Mouse (Mus musculus) liver, embryonic 14.5 days (tissue): ENCODE data around the gene Ripply3. TPM values are rescaled to one million over a fixed set of nuclear protein-coding genes. Genes with fewer than 3 reads are reported as not detected.
A peak's percentile ranks its signal among the peaks of the same experiment; 100 is the strongest.

Experiments used
- ATAC-seq: fragments of 200-750 bp; cut with Nextera tagmentation; 2 replicates; pipeline ENCODE4 v1.8.0; 2017; ENCODE audit warnings: moderate number of reproducible peaks, mild to moderate bottlenecking, moderate library complexity; ENCODE audit not compliant: insufficient read depth
- DNase-seq, 3 experiments: peaks; one replicate each; pipeline ENCODE4 v3.0.0-alpha.2; 2012 to 2013; ENCODE audit warnings: low read depth in 3 of 3, low spot score in 3 of 3
- H3K27ac ChIP-seq: fragments of 300-500 bp; sonication (generic); 2 replicates; pipeline ENCODE4 v1.5.1; 2014; ENCODE audit warnings: moderate library complexity, mild to moderate bottlenecking, control low read depth, inconsistent platforms
- H3K27me3 ChIP-seq: fragments of 300-500 bp; sonication (generic); 2 replicates; pipeline ENCODE4 v1.6.1; 2014; ENCODE audit warnings: mild to moderate bottlenecking, low read length, moderate library complexity; ENCODE audit not compliant: control insufficient read depth, insufficient read depth
- H3K36me3 ChIP-seq: fragments of 300-500 bp; sonication (generic); replicated peaks from 2 replicates; pipeline ENCODE4 v1.6.1; 2014; ENCODE audit warnings: low read depth; ENCODE audit not compliant: control insufficient read depth, insufficient read depth
- H3K4me1 ChIP-seq, 2 experiments: fragments of 200-500 bp in 1 of 2; fragments of 300-500 bp in 1 of 2; sonication (generic) in 1 of 2; replicated peaks; 2 replicates each; pipeline ENCODE4 v1.6.1; 2012 to 2014; ENCODE audit warnings: antibody characterized with exemption in 1 of 2, inconsistent platforms in 1 of 2, low read length in 1 of 2; ENCODE audit not compliant: control insufficient read depth in 2 of 2, insufficient read depth in 2 of 2
- H3K4me2 ChIP-seq: fragments of 300-500 bp; sonication (generic); 2 replicates; pipeline ENCODE4 v1.6.1; 2014; ENCODE audit warnings: low read depth, mild to moderate bottlenecking, control low read depth, moderate library complexity
- H3K4me3 ChIP-seq, 2 experiments: fragments of 200-500 bp in 1 of 2; fragments of 300-500 bp in 1 of 2; sonication (generic) in 1 of 2; 2 replicates each; pipeline ENCODE4 v1.5.1; 2012 to 2014; ENCODE audit warnings: low read depth in 2 of 2, low read length in 2 of 2, mild to moderate bottlenecking in 2 of 2, control low read depth in 1 of 2, inconsistent platforms in 1 of 2, moderate library complexity in 1 of 2; ENCODE audit not compliant: insufficient read depth in 1 of 2
- H3K9ac ChIP-seq: fragments of 300-500 bp; sonication (generic); replicated peaks from 2 replicates; pipeline ENCODE4 v1.6.1; 2014; ENCODE audit warnings: mild to moderate bottlenecking, control low read depth, moderate library complexity
- H3K9me3 ChIP-seq: fragments of 300-500 bp; sonication (generic); 2 replicates; pipeline ENCODE4 v1.6.1; 2016; ENCODE audit warnings: low read length, mixed read lengths; ENCODE audit not compliant: control insufficient read depth
- CTCF ChIP-seq: IDR thresholded peaks from 2 replicates; pipeline ENCODE4 v1.5.1; 2016; ENCODE audit warnings: antibody characterized with exemption, low read depth, control low read depth
- EP300 ChIP-seq: IDR thresholded peaks from 2 replicates; pipeline ENCODE4 v1.6.1; 2016; ENCODE audit warnings: antibody characterized with exemption, low read depth
- WGBS: fragments of 180-500 bp; shearing (Covaris S2); extraction: QIAGEN DNeasy Blood & Tissue Kit; methylation state at CpG from one replicate; pipeline ENCODE4 v1.1.7; 2014; ENCODE audit not compliant: insufficient replicate concordance; 5-methylcytosine and 5-hydroxymethylcytosine counted together
- polyA plus RNA-seq, 2 experiments: library from polyadenylated mRNA; depleted of rRNA in 1 of 2; stranded (reverse) in 1 of 2; unstranded in 1 of 2; fragments of >200 nt; fragmentation: Nextera tagmentation in 1 of 2; extraction: Ambion mirVana in 1 of 2; gene quantifications; 2 replicates each; pipeline versions ENCODE4 v1.2.1 to v1.2.3; 2012 to 2014

Gene Ripply3
- polyA plus RNA-seq, 2 experiments: 0.94 to 1.6 TPM

GRCm38 (mm10) chr16:94369596-94370172, 41.5 kb downstream of the Ripply3 start:
- WGBS: 12% methylated on average over 6 of the region's 6 CpGs
- peak overlapping the region; percentile 60 for H3K9ac ChIP-seq
- ATAC-seq (no peak), DNase-seq (no peak)
- peaks cover 6 to 7% of the 10 kb centered on the region in 2 experiments; a peak in 2 of 4 replicates for H3K4me1 ChIP-seq
- peak overlapping the region; percentile 85 to 89 for H3K4me3 ChIP-seq
- peak overlapping the region; percentile 82 for H3K4me2 ChIP-seq
- no peaks in the 10 kb centered on the region for H3K27me3 ChIP-seq
- TF ChIP-seq EP300 (no peak), CTCF (no peak)
- H3K36me3 ChIP-seq: no peaks in the 10 kb centered on the region
- H3K27ac ChIP-seq: peak overlapping the region; percentile 39
- no peaks in the 10 kb centered on the region for H3K9me3 ChIP-seq

GRCm38 (mm10) chr16:94370173-94370914, 42.1 kb downstream of the Ripply3 start, which contains the start of gene Ttc3:
TSS of gene Ttc3 (plus strand) at chr16:94370618.
- Histone ChIP-seq H3K4me2 (peak within 1 kb of the TSS; percentile 82), H3K27me3 (no peaks in the 10 kb centered on the region), H3K4me1 (peaks cover 6 to 7% of the 10 kb centered on the region in 2 experiments; a peak in 2 of 4 replicates), H3K4me3 (peak within 1 kb of the TSS; percentile 85 to 89), H3K36me3 (no peaks in the 10 kb centered on the region), H3K27ac (peak within 1 kb of the TSS; percentile 39), H3K9me3 (no peaks in the 10 kb centered on the region), H3K9ac (peak within 1 kb of the TSS; percentile 60)
- TF ChIP-seq CTCF (no peak), EP300 (no peak)
- under 1% methylated on average over 71 of the region's 79 CpGs for WGBS
- peak; percentile 82 for ATAC-seq
- DNase-seq: peak; percentile 60 to 68 (median 67)

- DNase-seq: peak in 1 of 3 experiments; percentile 47
- 0% methylated on average over 39 of the region's 43 CpGs for WGBS
- TF ChIP-seq CTCF (no peak), EP300 (no peak)
Observed at GRCm38 (mm10) chr16:94370915-94371300, 42.7 kb downstream of the Ripply3 start.

GRCm38 (mm10) chr16:94371301-94371931, 43.2 kb downstream of the Ripply3 start, which contains the start of gene Pigp:
TSS of gene Pigp (minus strand) at chr16:94371842.
- H3K36me3 ChIP-seq: no peaks in the 10 kb centered on the region
- peaks cover 6 to 7% of the 10 kb centered on the region in 2 experiments; a peak in 2 of 4 replicates for H3K4me1 ChIP-seq
- peak within 1 kb of the TSS; percentile 60 for H3K9ac ChIP-seq
- H3K4me2 ChIP-seq: peak within 1 kb of the TSS; percentile 82
- no peaks in the 10 kb centered on the region for H3K9me3 ChIP-seq
- peak; percentile 58 for ATAC-seq
- peak within 1 kb of the TSS; percentile 85 to 89 for H3K4me3 ChIP-seq
- under 1% methylated on average over 43 of the region's 43 CpGs for WGBS
- peak; percentile 38 for TF ChIP-seq CTCF
- no peak for TF ChIP-seq EP300
- peak in 1 of 3 experiments; percentile 24 for DNase-seq
- no peak within 1 kb of the TSS; the same call in 1 of the 2 replicates for H3K27ac ChIP-seq
- H3K27me3 ChIP-seq: no peaks in the 10 kb centered on the region

More at GRCm38 (mm10) chr16:94370915-94371300, 42.7 kb downstream of the Ripply3 start:
- peak overlapping the region; percentile 85 to 89 for H3K4me3 ChIP-seq
- H3K27me3 ChIP-seq: no peaks in the 10 kb centered on the region
- H3K9me3 ChIP-seq: no peaks in the 10 kb centered on the region
- H3K9ac ChIP-seq: peak overlapping the region; percentile 60
- ATAC-seq: peak; percentile 82
- H3K4me1 ChIP-seq: peaks cover 6 to 7% of the 10 kb centered on the region in 2 experiments; a peak in 2 of 4 replicates
- peak overlapping the region; percentile 82 for H3K4me2 ChIP-seq
- no peaks in the 10 kb centered on the region for H3K36me3 ChIP-seq
- H3K27ac ChIP-seq: no peak overlapping the region; the same call in 1 of the 2 replicates
